Mouse (Mus musculus) hindlimb bud, embryonic 11.5 days (tissue): ENCODE measurements around the gene Utp3.

Source experiments
- DNase-seq: peaks from one replicate; pipeline ENCODE4 v3.0.0-alpha.2; 2012; ENCODE audit warnings: low read depth, low spot score; ENCODE audit errors: extremely low spot score

The Utp3 gene

GRCm38 (mm10) chr5:88566034-88566841, 12.0 kb downstream of the Utp3 start:
- DNase-seq, result no peak

- no peak for DNase-seq
Measured at GRCm38 (mm10) chr5:88569541-88569940, 15.3 kb downstream of the Utp3 start.

- DNase-seq, result no peak
Measured at GRCm38 (mm10) chr5:88574829-88575228, 20.6 kb downstream of the Utp3 start.

- DNase-seq, result no peak
Measured at GRCm38 (mm10) chr5:88575506-88576338, 21.5 kb downstream of the Utp3 start.

GRCm38 (mm10) chr5:88580681-88581080, 26.4 kb downstream of the Utp3 start:
- DNase-seq, result no peak

GRCm38 (mm10) chr5:88581343-88581742, 27.1 kb downstream of the Utp3 start:
- no peak for DNase-seq

- DNase-seq, result no peak
Measured at GRCm38 (mm10) chr5:88583271-88584031, 29.2 kb downstream of the Utp3 start.

GRCm38 (mm10) chr5:88584061-88584460, 29.8 kb downstream of the Utp3 start:
- no peak for DNase-seq

- no peak for DNase-seq
Measured at GRCm38 (mm10) chr5:88586407-88587174, 32.3 kb downstream of the Utp3 start.

- DNase-seq, result no peak
Measured at GRCm38 (mm10) chr5:88587211-88587934, 33.1 kb downstream of the Utp3 start.

GRCm38 (mm10) chr5:88588481-88588880, 34.2 kb downstream of the Utp3 start:
- DNase-seq, result no peak

- DNase-seq, result no peak
Measured at GRCm38 (mm10) chr5:88593421-88594172, 39.3 kb downstream of the Utp3 start.

- DNase-seq, result no peak
Measured at GRCm38 (mm10) chr5:88594173-88594569, 39.9 kb downstream of the Utp3 start.

- DNase-seq, result no peak
Measured at GRCm38 (mm10) chr5:88595537-88596455, 41.5 kb downstream of the Utp3 start.

GRCm38 (mm10) chr5:88598961-88599360, 44.7 kb downstream of the Utp3 start:
- no peak for DNase-seq

GRCm38 (mm10) chr5:88602030-88602429, 47.8 kb downstream of the Utp3 start:
- no peak for DNase-seq

- no peak for DNase-seq
Measured at GRCm38 (mm10) chr5:88602713-88603112, 48.5 kb downstream of the Utp3 start.

GRCm38 (mm10) chr5:88604046-88604445, 49.8 kb downstream of the Utp3 start:
- DNase-seq, result no peak
